Mouse (Mus musculus) R1 (cell line): ENCODE data around the gene Gm13057.
"Not testable (repeated sequence)": the region's sequence is repeated elsewhere in the genome, so short reads cannot be mapped to it uniquely, and the experiment has no call there.

Experiments
- DNase-seq: peaks from one replicate; pipeline ENCODE4 v3.0.0-alpha.2; 2018; ENCODE audit warnings: low read depth, low spot score

Gene Gm13057

GRCm38 (mm10) chr4:143551400-143551799, at the start of gene Gm13057, which contains the start of gene BC080695:
Gm13057 (plus strand) TSS chr4:143551709.
BC080695 (plus strand) TSS chr4:143551700.
- DNase-seq = not testable (repeated sequence)

DNA sequence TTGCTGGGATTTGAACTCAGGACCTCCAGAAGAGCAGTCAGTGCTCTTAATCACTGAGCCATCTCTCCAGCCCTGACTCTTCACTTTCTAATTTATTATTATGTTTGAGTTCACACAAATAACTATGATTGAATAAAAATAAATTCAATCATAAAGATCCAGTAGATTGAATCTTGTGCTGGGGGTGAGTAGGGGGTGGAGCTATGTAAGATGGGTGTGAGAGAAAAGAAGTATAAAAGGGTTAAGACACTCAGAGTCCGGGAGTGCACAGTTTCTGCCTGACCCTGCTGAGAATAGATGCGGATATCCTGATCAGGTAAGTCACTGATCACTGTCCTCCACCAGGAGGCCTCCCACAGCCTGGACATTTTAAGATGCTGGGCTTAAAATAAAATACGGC, 40.5 kb upstream of the Gm13057 start, which contains the start of gene Gm13043:
Gene Gm13043, plus strand, starts transcription at position 301 of the 400 bp plus-strand sequence.
- DNase-seq = no peak

DNA sequence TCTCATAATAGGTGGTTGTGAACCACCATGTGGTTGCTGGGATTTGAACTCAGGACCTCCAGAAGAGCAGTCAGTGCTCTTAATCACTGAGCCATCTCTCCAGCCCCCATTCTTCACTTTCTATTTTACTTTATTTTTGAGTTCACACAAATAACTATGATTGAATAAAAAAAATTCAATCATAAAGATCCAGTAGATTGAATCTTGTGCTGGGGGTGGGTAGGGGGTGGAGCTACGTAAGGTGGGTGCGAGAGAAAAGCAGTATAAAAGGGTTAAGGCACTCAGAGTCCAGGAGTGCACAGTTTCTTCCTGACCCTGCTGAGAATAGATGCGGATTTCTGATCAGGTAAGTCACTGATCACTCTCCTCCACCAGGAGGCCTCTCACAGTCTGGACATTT, 15.9 kb upstream of the Gm13057 start, which contains the start of gene Gm13040:
Gene Gm13040, plus strand, starts transcription at position 301 of the 400 bp plus-strand sequence.
- not testable (repeated sequence) for DNase-seq
